Mouse (Mus musculus): ENCODE measurements around the gene Slc9a4.

GRCm38 (mm10) chr1:40657035-40657434 lies 77.2 kb downstream of the Slc9a4 start:
- no peak for TF ChIP-seq CTCF (conservative IDR thresholded peaks at IDR 0.05; ENCODE audit: low read length)
- TF ChIP-seq NANOG (IDR thresholded peaks at IDR 0.05; ENCODE audit: borderline replicate concordance, low read length): no peak
- no peak for TF ChIP-seq POU5F1 (IDR thresholded peaks at IDR 0.05; ENCODE audit: borderline replicate concordance, low read length)

All from E14TG2a.4 (cell line).